Mouse (Mus musculus) brain, embryonic 14.5 days (tissue): Measurements from ENCODE around the gene Spg20.

Experiments used
- CTCF ChIP-seq: fragments of 200-500 bp; IDR thresholded peaks from 2 replicates; pipeline ENCODE4 v1.5.1; 2012; ENCODE audit warnings: inconsistent platforms, mild to moderate bottlenecking, moderate library complexity, borderline replicate concordance; ENCODE audit not compliant: insufficient read depth, insufficient read length; ENCODE audit errors: extremely low read depth
- POLR2A ChIP-seq: fragments of 200-500 bp; IDR thresholded peaks from 2 replicates; pipeline ENCODE4 v1.6.1; 2012; ENCODE audit warnings: mild to moderate bottlenecking, inconsistent platforms, borderline replicate concordance; ENCODE audit not compliant: poor library complexity, insufficient read depth, insufficient read length, severe bottlenecking; ENCODE audit errors: extremely low read depth

DNA sequence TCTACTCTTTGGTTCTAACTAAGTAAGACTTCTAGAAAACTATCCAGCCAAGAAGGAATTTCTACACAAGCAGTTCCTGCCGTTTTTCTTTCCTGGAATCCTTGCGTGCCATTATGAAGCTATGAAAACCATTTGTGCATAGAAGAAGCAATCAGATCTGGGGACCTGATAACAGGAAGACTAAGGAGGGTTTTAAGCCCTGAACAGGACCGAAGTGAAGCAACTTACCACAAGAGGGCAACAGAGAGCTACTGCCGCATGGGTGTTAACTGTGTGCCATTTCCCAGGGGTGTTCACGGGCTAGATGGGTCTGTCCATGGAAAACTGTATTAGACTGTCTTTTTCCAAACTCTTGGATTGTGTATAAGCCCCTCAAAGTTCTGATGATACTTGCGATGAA lies 31.9 kb upstream of the Spg20 start:
- TF ChIP-seq POLR2A (no peak), CTCF (peak; percentile 88)
